Mouse (Mus musculus) intestine, postnatal 0 days (tissue): ENCODE results near the gene Phf23. TPM values are rescaled to one million over a fixed set of nuclear protein-coding genes. Genes with fewer than 3 reads are reported as not detected.

Experiments used
- ATAC-seq: fragments of 200-750 bp; cut with Nextera tagmentation; 2 replicates; pipeline ENCODE4 v1.8.0; 2017; ENCODE audit warnings: mild to moderate bottlenecking, moderate TSS enrichment, moderate library complexity
- H3K27ac ChIP-seq: fragments of 300-500 bp; sonication (generic); 2 replicates; pipeline ENCODE4 v1.5.1; 2014; ENCODE audit warnings: mild to moderate bottlenecking, low read depth, low read length, moderate library complexity
- H3K27me3 ChIP-seq: fragments of 300-500 bp; sonication (generic); replicated peaks from 2 replicates; pipeline ENCODE4 v1.6.1; 2014; ENCODE audit warnings: low read length, mixed read lengths; ENCODE audit not compliant: control insufficient read depth, insufficient read depth
- H3K36me3 ChIP-seq: fragments of 300-500 bp; sonication (generic); 2 replicates; pipeline ENCODE4 v1.6.1; 2014; ENCODE audit warnings: mild to moderate bottlenecking, moderate library complexity; ENCODE audit not compliant: control insufficient read depth, insufficient read depth
- H3K4me1 ChIP-seq: fragments of 300-500 bp; sonication (generic); replicated peaks from 2 replicates; pipeline ENCODE4 v1.6.1; 2014; ENCODE audit warnings: antibody characterized with exemption, low read length, mixed read lengths; ENCODE audit not compliant: control insufficient read depth, insufficient read depth
- H3K4me2 ChIP-seq: fragments of 300-500 bp; sonication (generic); replicated peaks from 2 replicates; pipeline ENCODE4 v1.6.1; 2014; ENCODE audit warnings: low read depth, mild to moderate bottlenecking, moderate library complexity
- H3K4me3 ChIP-seq: fragments of 300-500 bp; sonication (generic); 2 replicates; pipeline ENCODE4 v1.5.1; 2014; ENCODE audit warnings: low read depth, low read length
- H3K9ac ChIP-seq: fragments of 300-500 bp; sonication (generic); 2 replicates; pipeline ENCODE4 v1.6.1; 2014; ENCODE audit warnings: mild to moderate bottlenecking, low read depth, low read length
- H3K9me3 ChIP-seq: fragments of 300-500 bp; sonication (generic); 2 replicates; pipeline ENCODE4 v1.6.1; 2016; ENCODE audit warnings: mixed run types; ENCODE audit not compliant: control insufficient read depth
- CTCF ChIP-seq: sonication (generic); IDR thresholded peaks from 2 replicates; pipeline ENCODE4 v1.5.1; 2016; ENCODE audit warnings: low read depth, mild to moderate bottlenecking, control low read depth, antibody characterized with exemption, moderate library complexity
- WGBS: fragments of 180-500 bp; shearing (Covaris S2); extraction: QIAGEN DNeasy Blood & Tissue Kit; methylation state at CpG from one replicate; pipeline ENCODE4 v1.1.7; 2014; 5-methylcytosine and 5-hydroxymethylcytosine counted together
- microRNA counts: library from miRNA; unstranded; fragments of <30 nt; microRNA quantifications from one replicate; lab custom pipeline; 2016
- microRNA-seq: library from miRNA; unstranded; fragments of <30 nt; microRNA quantifications from one replicate; pipeline ENCODE4, GENCODE M21; 2016
- polyA plus RNA-seq: library from polyadenylated mRNA; unstranded; fragments of >200 nt; fragmentation: Nextera tagmentation; extraction: Ambion mirVana; gene quantifications from 2 replicates; pipeline ENCODE4 v1.2.1, GENCODE M21; 2015

Gene Phf23
- polyA plus RNA-seq, 1 experiment from 2014 or later = 32.6 TPM

DNA sequence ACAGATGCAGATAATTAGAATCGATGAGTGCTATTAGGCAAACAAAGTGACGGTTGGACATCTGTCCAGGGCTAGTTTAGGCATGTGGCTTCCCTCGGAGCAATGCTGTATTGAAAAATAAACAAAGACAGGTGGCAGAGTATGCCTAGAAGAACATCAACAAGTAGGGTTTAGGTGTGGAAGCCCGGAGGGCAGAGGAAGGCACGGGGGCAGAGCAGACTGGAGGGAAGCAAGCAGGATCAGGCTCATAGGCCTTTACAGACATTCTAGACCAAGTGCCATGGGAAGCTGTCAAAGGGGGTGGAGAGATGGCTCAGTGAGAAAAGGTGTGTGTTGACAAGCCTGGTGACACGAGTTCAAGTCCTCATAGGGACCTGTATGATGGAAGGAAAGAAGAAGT is 53.8 kb downstream of the Phf23 start:
- no peak overlapping the region for H3K9ac ChIP-seq
- H3K27me3 ChIP-seq = no peaks in the 10 kb centered on the region
- no peak overlapping the region for H3K27ac ChIP-seq
- H3K4me3 ChIP-seq = no peak overlapping the region
- no peak for ATAC-seq
- no peaks in the 10 kb centered on the region for H3K9me3 ChIP-seq
- TF ChIP-seq CTCF = no peak
- no peak overlapping the region for H3K4me2 ChIP-seq
- H3K36me3 ChIP-seq = no peaks in the 10 kb centered on the region
- H3K4me1 ChIP-seq = no peaks in the 10 kb centered on the region
- 62% methylated on average over 6 of the region's 6 CpGs for WGBS

MicroRNAs encoded within 50 kb of the gene (microRNA counts, 519-probe panel; counts per million panel counts)
- microRNA mmu-miR-324-3p (lab: Ali Mortazavi, UCI) (not detected), microRNA mmu-miR-324-5p (lab: Ali Mortazavi, UCI) (3,794 counts per million, percentile 52 among the panel's probes with 10 or more counts)

Small RNA genes lying within 50 kb of the gene (microRNA-seq; reads per million reads assigned to microRNA genes)
- gene Gm44349 (not detected), gene Mir324 (1,973 reads per million, percentile 82 among the genes with 10 or more reads in this experiment)

Other genes starting within 250 kb of the Phf23 start
- gene Polr2a, start 237.1 kb upstream of the Phf23 start, polyA plus RNA-seq = 13.3 and 14.0 TPM in 2 replicates
- 0.09 and 0.12 TPM in 2 replicates for gene Slc35g3, start 233.8 kb upstream of the Phf23 start, polyA plus RNA-seq
- 2.1 and 2.4 TPM in 2 replicates for gene Zbtb4, start 229.9 kb upstream of the Phf23 start, polyA plus RNA-seq
- 2.4 and 2.8 TPM in 2 replicates for gene Chrnb1, start 199.8 kb upstream of the Phf23 start, polyA plus RNA-seq
- 0.18 and 0.38 TPM in 2 replicates for gene Fgf11, start 193.9 kb upstream of the Phf23 start, polyA plus RNA-seq
- gene Tmem102, start 190.2 kb upstream of the Phf23 start, polyA plus RNA-seq = 58.0 and 59.4 TPM in 2 replicates
- gene Gm39566, start 180.5 kb upstream of the Phf23 start, polyA plus RNA-seq = not detected in 2 replicates
- gene Spem2, start 177.3 kb upstream of the Phf23 start, polyA plus RNA-seq = 0.07 TPM in 1 of 2 replicates, not detected in the other
- gene Spem1, start 173.6 kb upstream of the Phf23 start, polyA plus RNA-seq = not detected in 2 replicates
- 1.8 and 2.2 TPM in 2 replicates for gene Nlgn2, start 158.0 kb upstream of the Phf23 start, polyA plus RNA-seq
- gene Tmem256, start 157.3 kb upstream of the Phf23 start, polyA plus RNA-seq = 584 and 590 TPM in 2 replicates
- gene Plscr3, start 149.4 kb upstream of the Phf23 start, polyA plus RNA-seq = 42.0 and 44.8 TPM in 2 replicates
- 11.7 and 12.8 TPM in 2 replicates for gene Tnk1, start 137.0 kb upstream of the Phf23 start, polyA plus RNA-seq
- not detected in 2 replicates for gene Tmem95, start 117.8 kb upstream of the Phf23 start, polyA plus RNA-seq
- gene Kctd11, start 114.4 kb upstream of the Phf23 start, polyA plus RNA-seq = 4.0 and 4.1 TPM in 2 replicates
- 1.1 TPM in 2 replicates for gene Acap1, start 100.2 kb upstream of the Phf23 start, polyA plus RNA-seq
- 3.5 and 3.8 TPM in 2 replicates for gene 2810408A11Rik, start 94.8 kb upstream of the Phf23 start, polyA plus RNA-seq
- 9.7 and 10.3 TPM in 2 replicates for gene Neurl4, start 94.7 kb upstream of the Phf23 start, polyA plus RNA-seq
- 40.4 and 42.3 TPM in 2 replicates for gene Gps2, start 81.9 kb upstream of the Phf23 start, polyA plus RNA-seq
- 716 and 774 TPM in 2 replicates for gene Eif5a, start 73.8 kb upstream of the Phf23 start, polyA plus RNA-seq
- gene Ybx2, start 60.0 kb upstream of the Phf23 start, polyA plus RNA-seq = 0.42 and 0.43 TPM in 2 replicates
- gene Slc2a4, start 47.6 kb upstream of the Phf23 start, polyA plus RNA-seq = 18.3 and 18.7 TPM in 2 replicates
- gene Cldn7, start 31.0 kb upstream of the Phf23 start, polyA plus RNA-seq = 1,243 and 1,341 TPM in 2 replicates
- 23.2 and 24.1 TPM in 2 replicates for gene Ctdnep1, start 14.6 kb upstream of the Phf23 start, polyA plus RNA-seq
- gene Elp5, start 13.3 kb upstream of the Phf23 start, polyA plus RNA-seq = 56.8 and 57.7 TPM in 2 replicates
- 1,065 and 1,136 TPM in 2 replicates for gene Gabarap, start 4.6 kb upstream of the Phf23 start, polyA plus RNA-seq
- 9.1 TPM in 2 replicates for gene Dvl2, start 4.8 kb downstream of the Phf23 start, polyA plus RNA-seq
- 203 and 215 TPM in 2 replicates for gene Acadvl, start 19.6 kb downstream of the Phf23 start, polyA plus RNA-seq
- 1.4 and 1.8 TPM in 2 replicates for gene Dlg4, start 21.2 kb downstream of the Phf23 start, polyA plus RNA-seq
- gene Asgr1, start 58.3 kb downstream of the Phf23 start, polyA plus RNA-seq = not detected in 2 replicates
- 0.10 and 0.18 TPM in 2 replicates for gene Asgr2, start 96.9 kb downstream of the Phf23 start, polyA plus RNA-seq
- gene Mgl2, start 134.6 kb downstream of the Phf23 start, polyA plus RNA-seq = 0.50 and 0.81 TPM in 2 replicates
- 0.78 and 1.1 TPM in 2 replicates for gene Clec10a, start 160.4 kb downstream of the Phf23 start, polyA plus RNA-seq
- 3.6 and 4.5 TPM in 2 replicates for gene Slc16a11, start 217.0 kb downstream of the Phf23 start, polyA plus RNA-seq
- gene Slc16a13, start 225.3 kb downstream of the Phf23 start, polyA plus RNA-seq = 9.9 and 11.4 TPM in 2 replicates
- 3.6 and 4.4 TPM in 2 replicates for gene Bcl6b, start 234.0 kb downstream of the Phf23 start, polyA plus RNA-seq
- gene 0610010K14Rik, start 242.1 kb downstream of the Phf23 start, polyA plus RNA-seq = 70.3 and 72.7 TPM in 2 replicates
- 11.2 and 11.3 TPM in 2 replicates for gene Gm21988, start 244.1 kb downstream of the Phf23 start, polyA plus RNA-seq
- gene Rnasek, start 244.1 kb downstream of the Phf23 start, polyA plus RNA-seq = 628 and 645 TPM in 2 replicates